Mouse (Mus musculus) heart, embryonic 14.5 days (tissue): Measurements from ENCODE around the gene Mrps9. TPM values are rescaled to one million over a fixed set of nuclear protein-coding genes. Genes with fewer than 3 reads are reported as not detected.

Experiments
- ATAC-seq: fragments of 200-750 bp; cut with Nextera tagmentation; 2 replicates; pipeline ENCODE4 v1.8.0; 2017; ENCODE audit warnings: low read depth, moderate TSS enrichment; ENCODE audit not compliant: insufficient number of reproducible peaks, insufficient read depth, low FRiP score
- H3K27ac ChIP-seq, 2 experiments: fragments of 200-500 bp in 1 of 2; fragments of 300-500 bp in 1 of 2; sonication (generic) in 1 of 2; replicated peaks in 1 of 2; 2 replicates each; pipeline ENCODE4 v1.5.1; 2012 to 2014; ENCODE audit warnings: low read depth in 2 of 2, low read length in 2 of 2, control low read depth in 1 of 2, mild to moderate bottlenecking in 1 of 2, mixed read lengths in 1 of 2; ENCODE audit not compliant: control insufficient read depth in 1 of 2, insufficient read depth in 1 of 2
- H3K27me3 ChIP-seq: fragments of 300-500 bp; sonication (generic); 2 replicates; pipeline ENCODE4 v1.6.1; 2014; ENCODE audit warnings: mild to moderate bottlenecking, low read length, control low read depth; ENCODE audit not compliant: control insufficient read depth, insufficient read depth
- H3K36me3 ChIP-seq: fragments of 300-500 bp; sonication (generic); 2 replicates; pipeline ENCODE4 v1.6.1; 2014; ENCODE audit warnings: mild to moderate bottlenecking, control low read depth, low read length, mixed read lengths; ENCODE audit not compliant: control insufficient read depth, insufficient read depth
- H3K4me1 ChIP-seq, 2 experiments: fragments of 200-500 bp in 1 of 2; fragments of 300-500 bp in 1 of 2; sonication (generic) in 1 of 2; 2 replicates each; pipeline ENCODE4 v1.6.1; 2012 to 2014; ENCODE audit warnings: low read length in 2 of 2, control low read depth in 1 of 2, mixed read lengths in 1 of 2; ENCODE audit not compliant: control insufficient read depth in 2 of 2, insufficient read depth in 2 of 2
- H3K4me2 ChIP-seq: fragments of 300-500 bp; sonication (generic); 2 replicates; pipeline ENCODE4 v1.6.1; 2014; ENCODE audit warnings: mild to moderate bottlenecking, low read length
- H3K4me3 ChIP-seq, 2 experiments: fragments of 200-500 bp in 1 of 2; fragments of 300-500 bp in 1 of 2; sonication (generic) in 1 of 2; 2 replicates each; pipeline ENCODE4 v1.5.1; 2012 to 2014; ENCODE audit warnings: low read length in 2 of 2, mild to moderate bottlenecking in 2 of 2, control low read depth in 1 of 2, low read depth in 1 of 2, moderate library complexity in 1 of 2; ENCODE audit not compliant: control insufficient read depth in 1 of 2, insufficient read depth in 1 of 2
- H3K9ac ChIP-seq: fragments of 300-500 bp; sonication (generic); 2 replicates; pipeline ENCODE4 v1.6.1; 2014; ENCODE audit warnings: mild to moderate bottlenecking, low read length
- H3K9me3 ChIP-seq: fragments of 300-500 bp; sonication (generic); 2 replicates; pipeline ENCODE4 v1.6.1; 2016; ENCODE audit warnings: low read length, control low read depth; ENCODE audit not compliant: control insufficient read depth
- WGBS: fragments of 180-500 bp; shearing (Covaris S2); extraction: QIAGEN DNeasy Blood & Tissue Kit; methylation state at CpG from one replicate; pipeline ENCODE4 v1.1.7; 2014; 5-methylcytosine and 5-hydroxymethylcytosine counted together
- polyA plus RNA-seq: library from polyadenylated mRNA; unstranded; fragments of >200 nt; fragmentation: Nextera tagmentation; extraction: Ambion mirVana; gene quantifications from 2 replicates; pipeline ENCODE4 v1.2.1, GENCODE M21; 2014

Gene Mrps9
- polyA plus RNA-seq, 1 experiment from 2014 or later: 71.7 TPM

- H3K4me3 ChIP-seq: no peak overlapping the region
- ATAC-seq: no peak; the same call in 1 of the 2 replicates
- H3K9ac ChIP-seq: no peak overlapping the region
- peaks cover 35% of the 10 kb centered on the region for H3K36me3 ChIP-seq
- no peaks in the 10 kb centered on the region for H3K9me3 ChIP-seq
- H3K4me2 ChIP-seq: no peak overlapping the region
- H3K4me1 ChIP-seq: no peaks in the 10 kb centered on the region
- H3K27me3 ChIP-seq: no peaks in the 10 kb centered on the region
- no peak overlapping the region for H3K27ac ChIP-seq
- WGBS: 91% methylated on average over 4 of the region's 4 CpGs
Measured at GRCm38 (mm10) chr1:42865986-42866385, 15.0 kb downstream of the Mrps9 start.

GRCm38 (mm10) chr1:42867188-42867587 is 16.2 kb downstream of the Mrps9 start:
- no peak overlapping the region for H3K4me3 ChIP-seq
- H3K9me3 ChIP-seq: no peaks in the 10 kb centered on the region
- 95% methylated on average over 3 of the region's 3 CpGs for WGBS
- no peak overlapping the region for H3K4me2 ChIP-seq
- H3K27me3 ChIP-seq: no peaks in the 10 kb centered on the region
- peaks cover 35% of the 10 kb centered on the region for H3K36me3 ChIP-seq
- H3K9ac ChIP-seq: no peak overlapping the region
- H3K27ac ChIP-seq: no peak overlapping the region
- no peaks in the 10 kb centered on the region; a peak in 1 of 4 replicates for H3K4me1 ChIP-seq
- ATAC-seq: no peak

GRCm38 (mm10) chr1:42874174-42874573 is 23.1 kb downstream of the Mrps9 start:
- no peak overlapping the region for H3K4me3 ChIP-seq
- H3K9me3 ChIP-seq: no peaks in the 10 kb centered on the region
- peaks cover 4% of the 10 kb centered on the region; the same call in 1 of the 2 replicates for H3K36me3 ChIP-seq
- WGBS: 17% methylated on average over 2 of the region's 2 CpGs
- H3K27ac ChIP-seq: no peak overlapping the region
- H3K4me1 ChIP-seq: peaks cover 7 to 21% of the 10 kb centered on the region in 2 experiments
- H3K27me3 ChIP-seq: no peaks in the 10 kb centered on the region
- no peak for ATAC-seq
- H3K4me2 ChIP-seq: no peak overlapping the region
- no peak overlapping the region for H3K9ac ChIP-seq

- Histone ChIP-seq H3K27me3 (no peaks in the 10 kb centered on the region), H3K4me2 (no peak overlapping the region), H3K36me3 (peaks cover 8% of the 10 kb centered on the region), H3K4me3 (no peak overlapping the region), H3K9ac (no peak overlapping the region), H3K4me1 (peaks cover 7 to 21% of the 10 kb centered on the region in 2 experiments), H3K27ac (peak overlapping the region; percentile 48 to 59; a peak in 3 of 4 replicates), H3K9me3 (no peaks in the 10 kb centered on the region)
- ATAC-seq: peak; percentile 35; the same call in 1 of the 2 replicates
- WGBS: 36% methylated on average over 5 of the region's 5 CpGs
Measured at GRCm38 (mm10) chr1:42875271-42875670, 24.2 kb downstream of the Mrps9 start.

GRCm38 (mm10) chr1:42876463-42877093 is 25.5 kb downstream of the Mrps9 start:
- peaks cover 7 to 21% of the 10 kb centered on the region in 2 experiments for H3K4me1 ChIP-seq

GRCm38 (mm10) chr1:42877264-42877663 is 26.2 kb downstream of the Mrps9 start:
- no peaks in the 10 kb centered on the region for H3K9me3 ChIP-seq
- no peak overlapping the region for H3K4me2 ChIP-seq
- 83% methylated on average over 10 of the region's 10 CpGs for WGBS
- no peaks in the 10 kb centered on the region for H3K27me3 ChIP-seq
- H3K4me3 ChIP-seq: no peak overlapping the region
- H3K4me1 ChIP-seq: peaks cover 7 to 21% of the 10 kb centered on the region in 2 experiments
- no peak overlapping the region for H3K9ac ChIP-seq
- H3K27ac ChIP-seq: no peak overlapping the region
- no peak for ATAC-seq
- H3K36me3 ChIP-seq: peaks cover 10% of the 10 kb centered on the region

More at GRCm38 (mm10) chr1:42876463-42877093, 25.5 kb downstream of the Mrps9 start:
- WGBS: 91% methylated on average over 4 of the region's 4 CpGs
- H3K9ac ChIP-seq: no peak overlapping the region
- no peak overlapping the region for H3K27ac ChIP-seq
- peaks cover 10% of the 10 kb centered on the region for H3K36me3 ChIP-seq
- no peak for ATAC-seq
- no peaks in the 10 kb centered on the region for H3K9me3 ChIP-seq
- no peak overlapping the region for H3K4me2 ChIP-seq
- H3K27me3 ChIP-seq: no peaks in the 10 kb centered on the region
- no peak overlapping the region for H3K4me3 ChIP-seq

- H3K4me2 ChIP-seq: no peak overlapping the region
- ATAC-seq: no peak
Measured at GRCm38 (mm10) chr1:42878851-42879250, 27.8 kb downstream of the Mrps9 start.

GRCm38 (mm10) chr1:42882258-42882657 is 31.2 kb downstream of the Mrps9 start:
- Histone ChIP-seq H3K9ac (no peak overlapping the region), H3K27me3 (no peaks in the 10 kb centered on the region), H3K4me3 (no peak overlapping the region), H3K4me2 (no peak overlapping the region), H3K9me3 (no peaks in the 10 kb centered on the region), H3K36me3 (peaks cover 9% of the 10 kb centered on the region), H3K4me1 (no peaks in the 10 kb centered on the region), H3K27ac (no peak overlapping the region)
- 83% methylated on average over 2 of the region's 2 CpGs for WGBS
- no peak for ATAC-seq

More at GRCm38 (mm10) chr1:42878851-42879250, 27.8 kb downstream of the Mrps9 start:
- Histone ChIP-seq H3K27me3 (no peaks in the 10 kb centered on the region), H3K4me3 (no peak overlapping the region), H3K9me3 (no peaks in the 10 kb centered on the region), H3K4me1 (peaks cover 7 to 19% of the 10 kb centered on the region in 2 experiments), H3K9ac (no peak overlapping the region), H3K27ac (no peak overlapping the region), H3K36me3 (peaks cover 10% of the 10 kb centered on the region)
- 87% methylated on average over 5 of the region's 5 CpGs for WGBS
